Mouse (Mus musculus) liver, embryonic 14.5 days (tissue): ENCODE data around the gene Lyl1.

Experiments used
- CTCF ChIP-seq: IDR thresholded peaks from 2 replicates; pipeline ENCODE4 v1.5.1; 2016; ENCODE audit warnings: antibody characterized with exemption, low read depth, control low read depth
- EP300 ChIP-seq: IDR thresholded peaks from 2 replicates; pipeline ENCODE4 v1.6.1; 2016; ENCODE audit warnings: antibody characterized with exemption, low read depth

GRCm38 (mm10) chr8:84700526-84700925 is 731 bp upstream of the Lyl1 start:
- TF ChIP-seq CTCF = no peak
- TF ChIP-seq EP300 = no peak
